Mouse (Mus musculus): Measurements from ENCODE around the gene Hsp90aa1. TPM values are rescaled to one million over a fixed set of nuclear protein-coding genes. Genes with fewer than 3 reads are reported as not detected.
"Not testable (repeated sequence)": the region's sequence is repeated elsewhere in the genome, so short reads cannot be mapped to it uniquely, and the experiment has no call there.

Hsp90aa1 gene
- total and polyA plus RNA-seq, 3 experiments, result 730 to 2,091 (median 1,361) TPM

DNA sequence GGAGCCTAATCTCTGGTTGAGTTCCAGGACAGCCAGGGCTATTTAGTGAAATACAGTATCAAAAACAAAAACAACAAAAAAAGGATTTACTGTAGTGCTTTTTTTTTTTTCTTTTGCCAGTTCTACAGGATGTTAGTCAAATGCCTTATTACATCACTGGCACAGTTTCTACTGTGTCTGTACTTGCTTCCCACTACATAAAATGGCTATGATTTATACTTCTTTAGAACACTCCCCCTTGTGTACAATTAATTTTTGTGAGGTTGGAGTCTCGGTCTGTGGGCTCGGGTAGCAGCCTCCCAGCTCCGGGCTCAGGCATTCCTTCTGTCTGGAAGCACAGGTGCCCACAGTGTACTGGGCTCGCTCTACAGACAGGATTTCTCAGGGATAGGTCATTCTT is 34.1 kb upstream of the Hsp90aa1 start:
- H3K36me3 ChIP-seq (replicated peaks in 1 of 2; ENCODE audit: control insufficient read depth in 1 of 2, insufficient read depth in 1 of 2, low read length in 1 of 2), result peaks cover 0 to 5% of the 10 kb centered on the region in 2 experiments
- peaks cover 14% of the 10 kb centered on the region for H3K27me3 ChIP-seq (replicated peaks)
- H3K79me2 ChIP-seq (replicated peaks; ENCODE audit: control insufficient read depth, extremely low read depth, insufficient read depth, poor library complexity, severe bottlenecking), result peaks cover 29% of the 10 kb centered on the region
- peaks cover 3 to 24% of the 10 kb centered on the region in 2 experiments for H3K4me1 ChIP-seq (ENCODE audit: control insufficient read depth in 1 of 2, insufficient read depth in 2 of 2)
- no peak for DNase-seq (ENCODE audit: extremely low read depth)
- in situ Hi-C loops (cut with MboI; ENCODE audit: low pct_ligation_motif_present, low pct_unique_long_range_greater_than_20kb, low sequenced_read_pairs) (loop anchor here (10.0 kb wide), 1 partner anchor 108 kb away; the partner anchor contains the start of gene Mok), dilution Hi-C loops (cut with MboI; ENCODE audit: extremely low pct_ligation_motif_present, extremely low pct_unique_long_range_greater_than_20kb, low sequenced_read_pairs) (no loop called here)
- peak overlapping the region; percentile 89 for H3K4me2 ChIP-seq (ENCODE audit: insufficient read depth, low read depth, poor library complexity, severe bottlenecking)
- peaks cover 5% of the 10 kb centered on the region for H3K9me3 ChIP-seq (replicated peaks; ENCODE audit: low read length)
- no peak overlapping the region for H3K9ac ChIP-seq (ENCODE audit: insufficient read depth, low read depth)
- H3K27ac ChIP-seq (ENCODE audit: insufficient read depth, low read depth), result no peak overlapping the region
- no peak overlapping the region for H3K4me3 ChIP-seq (replicated peaks in 1 of 3; ENCODE audit: low read depth in 2 of 3, low read length in 2 of 3, poor library complexity in 1 of 3)
- TF ChIP-seq EP300 (IDR thresholded peaks at IDR 0.05; ENCODE audit: low read length) (no peak), HCFC1 (IDR thresholded peaks at IDR 0.05; ENCODE audit: low read depth, low read length) (no peak), USF1 (IDR thresholded peaks at IDR 0.05; ENCODE audit: low read depth, low read length) (no peak), ZKSCAN1 (IDR thresholded peaks at IDR 0.05; ENCODE audit: borderline replicate concordance, low read depth, low read length) (no peak), SMC3 (IDR thresholded peaks at IDR 0.05; ENCODE audit: low read depth, low read length) (no peak), NRF1 (IDR thresholded peaks at IDR 0.05; ENCODE audit: low read depth, low read length) (no peak), MEF2A (IDR thresholded peaks at IDR 0.05; ENCODE audit: borderline replicate concordance, low read depth, low read length) (no peak), SIN3A (IDR thresholded peaks at IDR 0.05; ENCODE audit: low read length) (no peak), IRF4 (IDR thresholded peaks at IDR 0.05; ENCODE audit: low read depth, low read length) (no peak), TBP (conservative IDR thresholded peaks at IDR 0.05; ENCODE audit: low read depth, low read length) (no peak), ZC3H11A (IDR thresholded peaks at IDR 0.05; ENCODE audit: low read depth, low read length) (no peak), ZMIZ1 (IDR thresholded peaks at IDR 0.05; ENCODE audit: low read depth, low read length) (no peak), CHD1 (IDR thresholded peaks at IDR 0.05; ENCODE audit: low read depth, low read length) (no peak), E2F4 (IDR thresholded peaks at IDR 0.05; ENCODE audit: insufficient replicate concordance, low read depth, low read length) (no peak), JUND (conservative IDR thresholded peaks at IDR 0.05; ENCODE audit: low read depth, low read length) (no peak), RCOR1 (conservative IDR thresholded peaks at IDR 0.05; ENCODE audit: low read depth, low read length) (no peak)

DNA sequence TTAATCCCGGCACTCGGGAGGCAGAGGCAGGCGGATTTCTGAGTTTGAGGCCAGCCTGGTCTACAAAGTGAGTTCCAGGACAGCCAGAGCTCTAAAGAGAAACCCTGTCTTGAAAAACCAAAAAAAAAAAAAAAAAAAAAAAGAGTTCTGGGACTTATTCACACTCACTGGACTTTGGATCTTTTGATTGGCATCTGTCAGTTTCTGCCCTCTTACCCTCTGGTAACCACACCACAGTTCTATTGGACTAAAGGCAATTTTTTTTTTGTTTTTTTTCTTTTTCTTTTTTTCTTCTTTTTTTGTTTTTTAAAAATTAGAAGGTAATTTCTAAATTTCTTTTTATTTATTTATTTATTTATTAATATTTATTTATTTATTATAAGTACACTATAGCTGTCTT is 30.7 kb upstream of the Hsp90aa1 start:
- H3K9ac ChIP-seq (ENCODE audit: insufficient read depth, low read depth); DNase-seq (ENCODE audit: extremely low read depth); H3K9me3 ChIP-seq (replicated peaks; ENCODE audit: low read length); H3K79me2 ChIP-seq (replicated peaks; ENCODE audit: control insufficient read depth, extremely low read depth, insufficient read depth, poor library complexity, severe bottlenecking); H3K4me2 ChIP-seq (ENCODE audit: insufficient read depth, low read depth, poor library complexity, severe bottlenecking); H3K36me3 ChIP-seq (replicated peaks in 1 of 2; ENCODE audit: control insufficient read depth in 1 of 2, insufficient read depth in 1 of 2, low read length in 1 of 2); H3K4me3 ChIP-seq (replicated peaks in 1 of 3; ENCODE audit: low read depth in 2 of 3, low read length in 2 of 3, poor library complexity in 1 of 3); dilution Hi-C loops (cut with MboI; ENCODE audit: extremely low pct_ligation_motif_present, extremely low pct_unique_long_range_greater_than_20kb, low sequenced_read_pairs); H3K27ac ChIP-seq (ENCODE audit: insufficient read depth, low read depth): not testable (repeated sequence)
- H3K27me3 ChIP-seq (replicated peaks), result peaks cover 14% of the 10 kb centered on the region
- in situ Hi-C loops (cut with MboI; ENCODE audit: low pct_ligation_motif_present, low pct_unique_long_range_greater_than_20kb, low sequenced_read_pairs), result loop anchor here (10.0 kb wide), 1 partner anchor 112 kb away; the partner anchor contains the start of gene Mok
- H3K4me1 ChIP-seq (ENCODE audit: control insufficient read depth in 1 of 2, insufficient read depth in 2 of 2), result peaks cover 0 to 15% of the 10 kb centered on the region in 2 experiments; a peak in 2 of 4 replicates

Data from CH12.LX (cell line).